8 mouse cellular contexts compared by ENCODE assay signal in genomic region chr14:11555061-11555501, GRCm38 (mm10). TPM values are rescaled to one million over a fixed set of nuclear protein-coding genes. Genes with fewer than 3 reads are reported as not detected.
A peak's percentile ranks its signal among the peaks of the same experiment; 100 is the strongest.
DNase-seq lines count a peak whose midpoint lies in the region; ATAC-seq and TF ChIP-seq lines count a peak whose summit lies in the region.

No protein-coding gene starts in this region.

- no peak for TF ChIP-seq CTCF in olfactory bulb, adult 2 months (IDR thresholded peaks at IDR 0.05; ENCODE audit: insufficient read depth, low read depth, low read length)

- H3K4me2 ChIP-seq in embryonic facial prominence, embryonic 14.5 days (ENCODE audit: low read depth, low read length) = peak overlapping the region; percentile 91
- peak overlapping the region; percentile 89 for H3K4me2 ChIP-seq in hindbrain, embryonic 12.5 days (replicated peaks)
- peak overlapping the region; percentile 63 for H3K4me2 ChIP-seq in liver, embryonic 13.5 days

- H3K4me1 ChIP-seq in embryonic facial prominence, embryonic 14.5 days (ENCODE audit: control insufficient read depth, insufficient read depth, low read length) = peaks cover 12% of the 10 kb centered on the region; the same call in 1 of the 2 replicates
- peaks cover 18% of the 10 kb centered on the region for H3K4me1 ChIP-seq in hindbrain, embryonic 12.5 days
- H3K4me1 ChIP-seq in liver, embryonic 13.5 days (replicated peaks) = no peaks in the 10 kb centered on the region
- peaks cover 4% of the 10 kb centered on the region; the same call in 1 of the 2 replicates for H3K4me1 ChIP-seq in olfactory bulb, adult 2 months (ENCODE audit: control insufficient read depth, insufficient read depth, low read length)

- no peaks in the 10 kb centered on the region for H3K9me3 ChIP-seq in embryonic facial prominence, embryonic 14.5 days (ENCODE audit: control insufficient read depth, low read length)
- H3K9me3 ChIP-seq in hindbrain, embryonic 12.5 days (replicated peaks) = no peaks in the 10 kb centered on the region
- H3K9me3 ChIP-seq in liver, embryonic 13.5 days (replicated peaks) = no peaks in the 10 kb centered on the region

- 2% methylated on average over 15 of the region's 17 CpGs for WGBS in embryonic facial prominence, embryonic 14.5 days
- under 1% methylated on average over 17 of the region's 17 CpGs for WGBS in hindbrain, embryonic 12.5 days
- WGBS in liver, embryonic 13.5 days (ENCODE audit: insufficient replicate concordance) = under 1% methylated on average over 17 of the region's 17 CpGs
- WGBS in olfactory bulb, adult 2 months = under 1% methylated on average over 17 of the region's 17 CpGs

- no peaks in the 10 kb centered on the region for H3K36me3 ChIP-seq in embryonic facial prominence, embryonic 14.5 days (ENCODE audit: control insufficient read depth, insufficient read depth, low read length)
- H3K36me3 ChIP-seq in hindbrain, embryonic 12.5 days = no peaks in the 10 kb centered on the region
- H3K36me3 ChIP-seq in liver, embryonic 13.5 days = no peaks in the 10 kb centered on the region

- peak; percentile 36 for DNase-seq in gastrocnemius, postnatal 10 days
- DNase-seq in gastrocnemius, postnatal 14 days = no peak
- DNase-seq in adrenal gland, adult 8-10 months = peak; percentile 21
- no peak for DNase-seq in embryonic facial prominence, embryonic 14.5 days (ENCODE audit: low spot score)
- no peak for DNase-seq in liver, embryonic 13.5 days

- TF ChIP-seq POLR2A in olfactory bulb, adult 2 months (IDR thresholded peaks at IDR 0.05; ENCODE audit: insufficient read depth, low read depth, low read length) = no peak

- ATAC-seq in embryonic facial prominence, embryonic 14.5 days (ENCODE audit: low read depth) = no peak
- ATAC-seq in hindbrain, embryonic 12.5 days (ENCODE audit: low FRiP score) = no peak
- ATAC-seq in liver, embryonic 13.5 days (ENCODE audit: low read depth) = no peak
- no peak for ATAC-seq in megakaryocyte-erythroid progenitor cell, adult 5-6 weeks (replicated peaks; ENCODE audit: low FRiP score, low TSS enrichment, poor library complexity, severe bottlenecking)

- H3K27ac ChIP-seq in embryonic facial prominence, embryonic 14.5 days (replicated peaks; ENCODE audit: low read depth, low read length) = peak overlapping the region; percentile 99
- H3K27ac ChIP-seq in hindbrain, embryonic 12.5 days = peak overlapping the region; percentile 97
- H3K27ac ChIP-seq in liver, embryonic 13.5 days = no peak overlapping the region
- peak overlapping the region; percentile 69 for H3K27ac ChIP-seq in olfactory bulb, adult 2 months (ENCODE audit: insufficient read depth, low read depth, low read length)

- peak overlapping the region; percentile 90 for H3K9ac ChIP-seq in embryonic facial prominence, embryonic 14.5 days (ENCODE audit: low read depth, low read length)
- H3K9ac ChIP-seq in hindbrain, embryonic 12.5 days = peak overlapping the region; percentile 87
- peak overlapping the region; percentile 23; the same call in 1 of the 2 replicates for H3K9ac ChIP-seq in liver, embryonic 13.5 days

- H3K4me3 ChIP-seq in embryonic facial prominence, embryonic 14.5 days (ENCODE audit: low read depth, low read length) = peak overlapping the region; percentile 78
- peak overlapping the region; percentile 77 for H3K4me3 ChIP-seq in hindbrain, embryonic 12.5 days
- H3K4me3 ChIP-seq in liver, embryonic 13.5 days (replicated peaks) = peak overlapping the region; percentile 55
- H3K4me3 ChIP-seq in olfactory bulb, adult 2 months (ENCODE audit: insufficient read depth, low read depth, low read length) = peak overlapping the region; percentile 77

- intact Hi-C loops in gastrocnemius, postnatal 14 days (cut with DNase I; ENCODE audit: low total_unique reads) = loop anchor here (10.0 kb wide), 1 partner anchor 590 kb away; no protein-coding TSS in a partner anchor

- H3K27me3 ChIP-seq in embryonic facial prominence, embryonic 14.5 days (replicated peaks; ENCODE audit: control insufficient read depth, insufficient read depth, low read length) = no peaks in the 10 kb centered on the region
- no peaks in the 10 kb centered on the region for H3K27me3 ChIP-seq in hindbrain, embryonic 12.5 days
- peaks cover 68% of the 10 kb centered on the region for H3K27me3 ChIP-seq in liver, embryonic 13.5 days

RNA-seq across cellular contexts. Expression of gene Ptprg, which starts 1.7 kb away (rescaled TPM):
- 10 to 100 TPM; 41.8 to 46.7 TPM for total RNA-seq in gastrocnemius, postnatal 10 days (2021)
- 10 to 100 TPM; 31.2 to 34.5 TPM for total RNA-seq in gastrocnemius, postnatal 14 days (2021)
- 100 to 1,000 TPM in 3 of 4 experiments, 10 to 100 TPM in 1; 96.2 to 135 (median 118) TPM for total RNA-seq in adrenal gland, adult 8-10 months (2022)
- 23.5 and 28.2 TPM in 2 replicates for polyA plus RNA-seq in embryonic facial prominence, embryonic 14.5 days (2014; fragmentation: Nextera tagmentation; extraction: Ambion mirVana)
- 55.8 and 63.4 TPM in 2 replicates for polyA plus RNA-seq in hindbrain, embryonic 12.5 days (2016; fragmentation: Nextera tagmentation; extraction: Ambion mirVana)
- 1.5 and 2.0 TPM in 2 replicates for polyA plus RNA-seq in liver, embryonic 13.5 days (2015; fragmentation: Nextera tagmentation; extraction: Ambion mirVana)
- polyA plus RNA-seq in olfactory bulb, adult 2 months (2012; ENCODE audit: insufficient read depth, insufficient read length, low replicate concordance, missing spikeins) = not detected in 2 replicates
- total RNA-seq in megakaryocyte-erythroid progenitor cell, adult 5-6 weeks (2014; fragmentation: Nextera tagmentation) = not detected in 2 replicates
- total RNA-seq in megakaryocyte-erythroid progenitor cell, adult 5-6 weeks (2017) = not detected in 2 replicates

Comparison
In these comparisons a context has a peak if more than half of its experiments do, and no peak if none do; other contexts are left out.
1. DNase-seq: peak in gastrocnemius, postnatal 10 days (single experiment) and adrenal gland, adult 8-10 months (single experiment); none in gastrocnemius, postnatal 14 days (single experiment), embryonic facial prominence, embryonic 14.5 days (single experiment) and liver, embryonic 13.5 days (single experiment).
2. H3K9ac ChIP-seq: peak in every context shown above with its lines; median percentile 90 in embryonic facial prominence, embryonic 14.5 days; 87 in hindbrain, embryonic 12.5 days; 23 in liver, embryonic 13.5 days.
3. RNA of gene Ptprg, which starts 1.7 kb away (total RNA-seq): 96.2 to 135 TPM in adrenal gland, adult 8-10 months, 41.8 to 46.7 TPM in gastrocnemius, postnatal 10 days and 31.2 to 34.5 TPM in gastrocnemius, postnatal 14 days; not detected in megakaryocyte-erythroid progenitor cell, adult 5-6 weeks; every median in the first group is over 10 times any median in the second.
4. Peak in every context shown above with its lines, with median percentiles within 50 percentile points of each other: H3K4me2 ChIP-seq and H3K4me3 ChIP-seq.